Mouse (Mus musculus): ENCODE results near the gene Slc4a3. TPM values are rescaled to one million over a fixed set of nuclear protein-coding genes. Genes with fewer than 3 reads are reported as not detected.
A peak's percentile ranks its signal among the peaks of the same experiment; 100 is the strongest.

Gene Slc4a3
- polyA plus RNA-seq, 1 experiment from 2014 or later = 32.6 TPM

GRCm38 (mm10) chr1:75524679-75525078, 21.4 kb upstream of the Slc4a3 start:
- 82% methylated on average over 7 of the region's 7 CpGs for WGBS
- H3K36me3 ChIP-seq = peaks cover 44% of the 10 kb centered on the region

GRCm38 (mm10) chr1:75530546-75530945, 15.5 kb upstream of the Slc4a3 start:
- no peak overlapping the region for H3K4me3 ChIP-seq
- 68% methylated on average over 4 of the region's 4 CpGs for WGBS
- no peak overlapping the region for H3K4me2 ChIP-seq
- H3K9me3 ChIP-seq (replicated peaks) = no peaks in the 10 kb centered on the region
- H3K27ac ChIP-seq (ENCODE audit: poor library complexity, severe bottlenecking) = no peak overlapping the region
- H3K36me3 ChIP-seq = peaks cover 86% of the 10 kb centered on the region
- no peak overlapping the region for H3K9ac ChIP-seq
- no peak for ATAC-seq (ENCODE audit: insufficient number of reproducible peaks, low FRiP score)
- no peaks in the 10 kb centered on the region for H3K4me1 ChIP-seq (replicated peaks)
- H3K27me3 ChIP-seq (replicated peaks) = no peaks in the 10 kb centered on the region

More at GRCm38 (mm10) chr1:75524679-75525078, 21.4 kb upstream of the Slc4a3 start:
- 0 out of 2 replicates have a peak overlapping the region, but pooled peaks have one; percentile 28 for H3K9ac ChIP-seq
- H3K9me3 ChIP-seq (replicated peaks) = no peaks in the 10 kb centered on the region
- no peak overlapping the region for H3K27ac ChIP-seq (ENCODE audit: poor library complexity, severe bottlenecking)
- no peak overlapping the region for H3K4me3 ChIP-seq
- no peak overlapping the region for H3K4me2 ChIP-seq
- no peaks in the 10 kb centered on the region for H3K27me3 ChIP-seq (replicated peaks)
- H3K4me1 ChIP-seq (replicated peaks) = peaks cover 16% of the 10 kb centered on the region
- no peak for ATAC-seq (ENCODE audit: insufficient number of reproducible peaks, low FRiP score)

- Histone ChIP-seq H3K4me1 (replicated peaks) (no peaks in the 10 kb centered on the region), H3K27ac (ENCODE audit: poor library complexity, severe bottlenecking) (no peak overlapping the region), H3K4me3 (no peak overlapping the region), H3K4me2 (no peak overlapping the region), H3K9ac (no peak overlapping the region), H3K36me3 (peaks cover 84% of the 10 kb centered on the region), H3K27me3 (replicated peaks) (no peaks in the 10 kb centered on the region), H3K9me3 (replicated peaks) (no peaks in the 10 kb centered on the region)
- no peak for ATAC-seq (ENCODE audit: insufficient number of reproducible peaks, low FRiP score)
- 85% methylated on average over 19 of the region's 19 CpGs for WGBS
Observed at GRCm38 (mm10) chr1:75532280-75533172, 13.5 kb upstream of the Slc4a3 start.

- no peaks in the 10 kb centered on the region for H3K9me3 ChIP-seq (replicated peaks)
- H3K4me3 ChIP-seq = no peak overlapping the region
- no peak overlapping the region for H3K27ac ChIP-seq (ENCODE audit: poor library complexity, severe bottlenecking)
- H3K9ac ChIP-seq = no peak overlapping the region
- no peaks in the 10 kb centered on the region for H3K27me3 ChIP-seq (replicated peaks)
- 78% methylated on average over 19 of the region's 19 CpGs for WGBS
- no peaks in the 10 kb centered on the region for H3K4me1 ChIP-seq (replicated peaks)
- no peak for ATAC-seq (ENCODE audit: insufficient number of reproducible peaks, low FRiP score)
- H3K36me3 ChIP-seq = peaks cover 74% of the 10 kb centered on the region
- no peak overlapping the region for H3K4me2 ChIP-seq
Observed at GRCm38 (mm10) chr1:75533325-75534252, 12.5 kb upstream of the Slc4a3 start.

GRCm38 (mm10) chr1:75537587-75537986, 8.5 kb upstream of the Slc4a3 start:
- ATAC-seq (ENCODE audit: insufficient number of reproducible peaks, low FRiP score) = no peak
- 51% methylated on average over 2 of the region's 2 CpGs for WGBS
- H3K27ac ChIP-seq (ENCODE audit: poor library complexity, severe bottlenecking) = no peak overlapping the region
- no peaks in the 10 kb centered on the region for H3K27me3 ChIP-seq (replicated peaks)
- H3K4me3 ChIP-seq = no peak overlapping the region
- peaks cover 45% of the 10 kb centered on the region for H3K36me3 ChIP-seq
- H3K4me2 ChIP-seq = no peak overlapping the region
- no peak overlapping the region for H3K9ac ChIP-seq
- no peaks in the 10 kb centered on the region for H3K9me3 ChIP-seq (replicated peaks)
- H3K4me1 ChIP-seq (replicated peaks) = no peaks in the 10 kb centered on the region

GRCm38 (mm10) chr1:75538597-75539190, 7.4 kb upstream of the Slc4a3 start:
- no peak overlapping the region for H3K27ac ChIP-seq (ENCODE audit: poor library complexity, severe bottlenecking)
- 77% methylated on average over 9 of the region's 9 CpGs for WGBS
- H3K27me3 ChIP-seq (replicated peaks) = no peaks in the 10 kb centered on the region
- H3K9me3 ChIP-seq (replicated peaks) = 0 out of 2 replicates have a peak, but pooled peaks cover 3% of the 10 kb centered on the region
- H3K36me3 ChIP-seq = peaks cover 34% of the 10 kb centered on the region
- no peak overlapping the region for H3K9ac ChIP-seq
- H3K4me1 ChIP-seq (replicated peaks) = no peaks in the 10 kb centered on the region
- H3K4me3 ChIP-seq = no peak overlapping the region
- no peak for ATAC-seq (ENCODE audit: insufficient number of reproducible peaks, low FRiP score)
- H3K4me2 ChIP-seq = no peak overlapping the region

- peaks cover 6% of the 10 kb centered on the region for H3K4me1 ChIP-seq (replicated peaks)
- no peak overlapping the region for H3K9ac ChIP-seq
- peaks cover 9% of the 10 kb centered on the region; the same call in 1 of the 2 replicates for H3K36me3 ChIP-seq
- no peak for ATAC-seq (ENCODE audit: insufficient number of reproducible peaks, low FRiP score)
- H3K4me3 ChIP-seq = no peak overlapping the region
- no peak overlapping the region for H3K4me2 ChIP-seq
- H3K27me3 ChIP-seq (replicated peaks) = no peaks in the 10 kb centered on the region
- 0 out of 2 replicates have a peak, but pooled peaks cover 3% of the 10 kb centered on the region for H3K9me3 ChIP-seq (replicated peaks)
- H3K27ac ChIP-seq (ENCODE audit: poor library complexity, severe bottlenecking) = no peak overlapping the region
- WGBS = 83% methylated on average over 7 of the region's 7 CpGs
Observed at GRCm38 (mm10) chr1:75541496-75541895, 4.6 kb upstream of the Slc4a3 start.

- Histone ChIP-seq H3K27ac (ENCODE audit: poor library complexity, severe bottlenecking) (no peak overlapping the region), H3K4me1 (replicated peaks) (peaks cover 33% of the 10 kb centered on the region), H3K27me3 (replicated peaks) (no peaks in the 10 kb centered on the region), H3K4me3 (no peak overlapping the region), H3K9me3 (replicated peaks) (0 out of 2 replicates have a peak, but pooled peaks cover 3% of the 10 kb centered on the region), H3K36me3 (peaks cover 6% of the 10 kb centered on the region), H3K4me2 (no peak overlapping the region), H3K9ac (no peak overlapping the region)
- no peak for ATAC-seq (ENCODE audit: insufficient number of reproducible peaks, low FRiP score)
- WGBS = 84% methylated on average over 6 of the region's 6 CpGs
Observed at GRCm38 (mm10) chr1:75544351-75544750, 1.7 kb upstream of the Slc4a3 start.

- Histone ChIP-seq H3K9me3 (replicated peaks) (0 out of 2 replicates have a peak, but pooled peaks cover 3% of the 10 kb centered on the region), H3K36me3 (peaks cover 32% of the 10 kb centered on the region), H3K27me3 (replicated peaks) (no peaks in the 10 kb centered on the region), H3K4me1 (replicated peaks) (peaks cover 39% of the 10 kb centered on the region), H3K9ac (peak overlapping the region; percentile 96), H3K4me3 (peak overlapping the region; percentile 85), H3K4me2 (peak overlapping the region; percentile 77), H3K27ac (ENCODE audit: poor library complexity, severe bottlenecking) (peak overlapping the region; percentile 52; the same call in 1 of the 2 replicates)
- no peak for ATAC-seq (ENCODE audit: insufficient number of reproducible peaks, low FRiP score)
- 91% methylated on average over 13 of the region's 13 CpGs for WGBS
Observed at GRCm38 (mm10) chr1:75547351-75547750, 1.3 kb downstream of the Slc4a3 start.

GRCm38 (mm10) chr1:75548083-75548482, 2.0 kb downstream of the Slc4a3 start:
- no peak overlapping the region for H3K4me3 ChIP-seq
- no peak overlapping the region for H3K27ac ChIP-seq (ENCODE audit: poor library complexity, severe bottlenecking)
- peaks cover 39% of the 10 kb centered on the region for H3K36me3 ChIP-seq
- H3K27me3 ChIP-seq (replicated peaks) = no peaks in the 10 kb centered on the region
- no peak overlapping the region for H3K4me2 ChIP-seq
- WGBS = 92% methylated on average over 3 of the region's 3 CpGs
- 0 out of 2 replicates have a peak overlapping the region, but pooled peaks have one; percentile 18 for H3K9ac ChIP-seq
- H3K4me1 ChIP-seq (replicated peaks) = peaks cover 39% of the 10 kb centered on the region
- 0 out of 2 replicates have a peak, but pooled peaks cover under 1% of the 10 kb centered on the region for H3K9me3 ChIP-seq (replicated peaks)
- ATAC-seq (ENCODE audit: insufficient number of reproducible peaks, low FRiP score) = no peak
